Mouse (Mus musculus): ENCODE measurements around the gene Dusp12. TPM values are rescaled to one million over a fixed set of nuclear protein-coding genes. Genes with fewer than 3 reads are reported as not detected.

Dusp12 gene
- total RNA-seq, 1 experiment from 2014 or later: 16.2 TPM

- no peak for ATAC-seq (replicated peaks; ENCODE audit: insufficient number of reproducible peaks, low FRiP score, low TSS enrichment, poor library complexity, severe bottlenecking)
Observed at GRCm38 (mm10) chr1:170829781-170830180, 55.6 kb downstream of the Dusp12 start.

GRCm38 (mm10) chr1:170829344-170829743, 56.0 kb downstream of the Dusp12 start:
- no peak for ATAC-seq (replicated peaks; ENCODE audit: insufficient number of reproducible peaks, low FRiP score, low TSS enrichment, poor library complexity, severe bottlenecking)

Other genes starting within 250 kb of the Dusp12 start
- not detected in 3 replicates for gene Olfml2b, start 241.0 kb downstream of the Dusp12 start, total RNA-seq (2017)
- 45.8 to 71.9 TPM (median 49.6 TPM) in 3 replicates for gene Atf6, start 17.8 kb downstream of the Dusp12 start, total RNA-seq (2017)
- gene Gm26620, start 475 bp downstream of the Dusp12 start, total RNA-seq (2017): 0.97 TPM in 1 of 3 replicates, not detected in the others
- gene Fcrlb, start 27.4 kb upstream of the Dusp12 start, total RNA-seq (2017): 0.43 TPM in 1 of 3 replicates, not detected in the others
- 25.8 to 50.1 TPM (median 35.3 TPM) in 3 replicates for gene Fcrla, start 42.0 kb upstream of the Dusp12 start, total RNA-seq (2017)
- gene Fcgr2b, start 91.0 kb upstream of the Dusp12 start, total RNA-seq (2017): 181 to 197 TPM (median 187 TPM) in 3 replicates
- gene Fcgr4, start 133.4 kb upstream of the Dusp12 start, total RNA-seq (2017): 364 to 612 TPM (median 571 TPM) in 3 replicates
- 270 to 442 TPM (median 434 TPM) in 3 replicates for gene Fcgr3, start 179.4 kb upstream of the Dusp12 start, total RNA-seq (2017)
- 1.4 to 6.2 TPM (median 1.6 TPM) in 3 replicates for gene Cfap126, start 228.4 kb upstream of the Dusp12 start, total RNA-seq (2017)